Mouse (Mus musculus): Measurements from ENCODE around the gene Mfsd4b2. TPM values are rescaled to one million over a fixed set of nuclear protein-coding genes. Genes with fewer than 3 reads are reported as not detected.

Mfsd4b2 gene
- polyA plus RNA-seq, 1 experiment from 2014 or later, result not detected

DNA sequence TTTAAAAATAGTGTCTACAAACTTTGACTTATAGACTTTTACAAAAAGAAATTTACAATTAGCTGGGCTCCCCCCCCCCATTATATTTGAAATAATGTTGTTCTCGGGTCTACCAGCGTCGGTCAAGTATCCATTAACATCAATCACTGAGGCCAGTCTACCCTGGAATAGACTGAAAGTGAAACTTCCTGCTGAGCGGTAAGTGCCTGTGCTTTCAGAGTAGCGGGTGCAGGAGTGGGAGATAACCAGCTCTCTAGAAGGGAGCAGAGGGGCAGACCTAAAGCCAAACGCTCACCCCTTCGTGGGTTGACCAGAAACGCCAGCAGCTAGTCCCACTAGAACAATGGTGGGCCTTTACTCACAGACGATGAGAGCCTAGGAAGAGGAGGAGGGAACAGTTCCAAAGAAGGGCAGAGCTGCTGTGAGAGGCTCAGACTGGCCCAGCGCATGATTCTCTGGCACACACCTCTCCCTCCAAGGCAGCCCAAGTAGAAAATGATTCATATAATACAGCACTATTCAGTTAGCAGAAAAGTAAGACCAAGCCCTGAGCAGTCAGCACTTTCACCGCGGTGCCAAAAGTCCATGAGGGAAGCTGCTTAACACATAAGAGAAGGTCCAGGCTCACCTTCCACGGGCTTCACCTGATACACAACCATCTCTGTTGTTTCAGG, 17.8 kb downstream of the Mfsd4b2 start:
- Histone ChIP-seq H3K36me3 (ENCODE audit: insufficient read depth) (no peaks in the 10 kb centered on the region), H3K9ac (no peak overlapping the region), H3K27me3 (ENCODE audit: insufficient read depth, low read length) (no peaks in the 10 kb centered on the region), H3K27ac (ENCODE audit: low read depth) (no peak overlapping the region), H3K4me1 (ENCODE audit: insufficient read depth) (no peaks in the 10 kb centered on the region), H3K9me3 (ENCODE audit: low read depth, low read length) (no peaks in the 10 kb centered on the region), H3K4me3 (ENCODE audit: low read depth, low read length) (no peak overlapping the region; the same call in 1 of the 2 replicates), H3K4me2 (no peak overlapping the region)
- TF ChIP-seq CTCF (IDR thresholded peaks at IDR 0.05; ENCODE audit: low read depth), result no peak
- 46% methylated on average over 13 of the region's 13 CpGs for WGBS
- ATAC-seq (ENCODE audit: insufficient read depth), result no peak
- no peak for DNase-seq

DNA sequence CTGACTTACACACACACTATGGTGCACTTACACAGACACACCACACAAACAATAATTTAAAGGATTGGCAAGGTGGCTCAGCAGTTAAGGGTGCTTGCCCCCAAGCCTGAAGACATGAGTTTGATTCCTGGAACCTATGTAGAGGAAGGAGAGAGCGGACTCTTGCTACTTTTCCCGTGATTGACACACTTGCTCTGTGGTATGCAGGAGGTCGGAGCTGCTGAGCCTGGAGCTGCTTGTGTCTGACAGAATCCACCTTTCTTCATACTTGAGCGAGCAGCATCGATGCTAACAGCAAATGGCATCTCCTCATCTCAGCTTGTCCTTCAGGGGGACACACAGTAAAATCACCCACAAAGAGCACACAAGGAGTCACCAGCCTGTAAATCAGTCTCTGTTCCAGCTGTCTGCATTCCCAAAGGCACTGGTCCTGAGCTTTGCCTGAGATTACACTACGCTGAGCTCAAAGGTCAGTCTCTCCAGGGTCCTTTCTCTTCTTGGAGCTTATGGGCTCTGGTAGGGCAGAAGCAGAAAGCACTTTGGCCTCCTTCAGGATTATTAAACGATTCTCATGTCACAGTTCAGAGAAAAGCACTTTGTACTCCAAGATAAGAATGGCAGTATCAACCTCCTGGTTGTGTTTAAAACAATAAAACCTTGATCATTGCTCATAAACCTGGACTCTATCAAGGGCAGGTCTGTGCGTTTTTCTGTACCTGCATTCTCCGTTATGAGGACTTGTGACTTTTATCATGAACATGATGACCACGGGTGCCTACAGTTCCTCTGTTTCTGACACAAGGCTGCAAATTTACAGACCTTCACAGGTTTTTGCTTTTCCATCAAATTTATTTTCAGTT, 19.7 kb downstream of the Mfsd4b2 start:
- TF ChIP-seq CTCF (IDR thresholded peaks at IDR 0.05; ENCODE audit: low read depth), result no peak
- no peak overlapping the region for H3K27ac ChIP-seq (ENCODE audit: low read depth)
- H3K36me3 ChIP-seq (ENCODE audit: insufficient read depth), result no peaks in the 10 kb centered on the region
- ATAC-seq (ENCODE audit: insufficient read depth), result no peak
- no peak overlapping the region for H3K4me2 ChIP-seq
- H3K4me1 ChIP-seq (ENCODE audit: insufficient read depth), result no peaks in the 10 kb centered on the region
- no peak overlapping the region for H3K4me3 ChIP-seq (ENCODE audit: low read depth, low read length)
- no peak overlapping the region for H3K9ac ChIP-seq
- 72% methylated on average over 10 of the region's 10 CpGs for WGBS
- no peaks in the 10 kb centered on the region for H3K27me3 ChIP-seq (ENCODE audit: insufficient read depth, low read length)
- no peak for DNase-seq
- no peaks in the 10 kb centered on the region for H3K9me3 ChIP-seq (ENCODE audit: low read depth, low read length)

DNA sequence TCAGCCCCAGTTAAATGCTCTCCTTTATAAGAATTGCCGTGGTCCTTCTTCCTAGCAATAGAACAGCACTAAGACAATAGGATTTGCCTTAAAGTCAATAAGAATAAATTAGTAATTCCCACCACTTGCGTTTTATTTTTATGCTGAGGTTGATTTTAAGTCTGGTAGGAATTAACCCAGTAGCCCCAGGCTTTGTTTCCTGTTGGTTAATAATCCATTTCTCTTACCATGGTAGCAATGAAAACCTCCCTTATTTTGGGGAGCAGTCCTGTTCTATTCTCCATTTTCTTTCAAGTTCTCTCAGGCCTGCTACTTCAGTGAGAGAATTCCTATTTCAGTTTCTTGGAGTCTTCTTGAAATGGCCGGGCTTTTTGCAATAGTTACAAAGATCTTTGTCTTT, 22.5 kb downstream of the Mfsd4b2 start:
- H3K9ac ChIP-seq, result no peak overlapping the region
- DNase-seq (no peak), ATAC-seq (ENCODE audit: insufficient read depth) (no peak)
- H3K36me3 ChIP-seq (ENCODE audit: insufficient read depth), result no peaks in the 10 kb centered on the region
- H3K4me2 ChIP-seq, result no peak overlapping the region
- H3K4me3 ChIP-seq (ENCODE audit: low read depth, low read length), result no peak overlapping the region
- no peaks in the 10 kb centered on the region for H3K4me1 ChIP-seq (ENCODE audit: insufficient read depth)
- WGBS, result 73% methylated on average over 3 of the region's 3 CpGs
- H3K27ac ChIP-seq (ENCODE audit: low read depth), result no peak overlapping the region
- no peaks in the 10 kb centered on the region for H3K27me3 ChIP-seq (ENCODE audit: insufficient read depth, low read length)
- TF ChIP-seq CTCF (IDR thresholded peaks at IDR 0.05; ENCODE audit: low read depth), result no peak
- no peaks in the 10 kb centered on the region for H3K9me3 ChIP-seq (ENCODE audit: low read depth, low read length)

DNA sequence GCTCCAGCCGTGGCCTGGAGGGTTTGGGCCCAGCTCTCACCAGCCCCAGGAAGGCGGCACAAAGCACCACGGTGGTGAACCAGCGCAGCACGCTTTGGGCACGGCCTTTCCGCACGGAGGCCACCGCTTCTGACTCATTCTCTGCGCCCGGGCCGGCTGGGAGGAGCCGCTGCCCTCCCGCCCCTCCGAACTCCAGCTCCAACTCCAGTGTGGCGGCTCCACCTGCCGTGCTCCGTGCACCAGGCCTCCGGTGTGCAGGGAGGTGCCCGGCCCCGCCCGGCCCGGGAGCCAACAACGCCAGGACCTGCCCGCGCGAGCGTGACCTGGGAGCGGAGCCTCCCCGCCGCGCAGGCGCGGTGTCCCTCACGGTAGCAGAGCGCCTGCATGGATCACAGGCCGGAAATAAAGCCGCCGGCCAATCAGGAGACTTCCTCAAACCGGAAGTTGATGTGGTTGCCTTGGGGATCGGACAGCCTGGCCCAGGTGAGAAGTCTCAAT, 27.8 kb downstream of the Mfsd4b2 start, which contains the start of gene Mfsd4b4:
Gene Mfsd4b4 (minus strand): TSS at position 365 of the 498 bp plus-strand sequence.
- no peaks in the 10 kb centered on the region for H3K27me3 ChIP-seq (ENCODE audit: insufficient read depth, low read length)
- H3K4me3 ChIP-seq (ENCODE audit: low read depth, low read length), result peak within 1 kb of the TSS; percentile 67
- under 1% methylated on average over 41 of the region's 41 CpGs for WGBS
- 0 out of 2 replicates have a peak, but pooled peaks cover 3% of the 10 kb centered on the region for H3K4me1 ChIP-seq (ENCODE audit: insufficient read depth)
- peak within 1 kb of the TSS; percentile 89 for H3K27ac ChIP-seq (ENCODE audit: low read depth)
- peak within 1 kb of the TSS; percentile 90 for H3K4me2 ChIP-seq
- peak within 1 kb of the TSS; percentile 89 for H3K9ac ChIP-seq
- no peaks in the 10 kb centered on the region for H3K9me3 ChIP-seq (ENCODE audit: low read depth, low read length)
- ATAC-seq (ENCODE audit: insufficient read depth) (peak; percentile 98), DNase-seq (peak; percentile 95)
- TF ChIP-seq CTCF (IDR thresholded peaks at IDR 0.05; ENCODE audit: low read depth), result no peak
- H3K36me3 ChIP-seq (ENCODE audit: insufficient read depth), result no peaks in the 10 kb centered on the region

DNA sequence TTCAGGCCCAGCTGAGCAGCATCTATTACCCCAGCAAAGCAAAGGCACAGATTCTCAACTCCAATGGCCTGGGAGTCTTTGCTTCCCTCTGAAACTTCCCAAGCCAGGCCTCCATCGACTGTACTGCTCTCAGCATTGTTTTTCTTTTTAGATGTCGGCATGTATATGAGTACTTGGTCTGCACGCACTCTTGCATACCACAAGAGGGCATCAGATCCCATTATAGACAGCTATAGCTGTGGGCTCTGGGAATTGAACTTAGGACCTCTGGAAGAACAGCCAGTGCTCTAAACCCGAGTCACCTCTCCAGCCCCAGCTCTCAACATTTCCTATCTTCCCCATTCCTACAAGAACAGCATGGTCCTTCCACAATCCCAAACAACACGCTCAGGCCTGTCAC, 30.2 kb downstream of the Mfsd4b2 start:
- no peaks in the 10 kb centered on the region for H3K9me3 ChIP-seq (ENCODE audit: low read depth, low read length)
- DNase-seq, result no peak
- peak; percentile 41 for TF ChIP-seq CTCF (IDR thresholded peaks at IDR 0.05; ENCODE audit: low read depth)
- ATAC-seq (ENCODE audit: insufficient read depth), result no peak
- H3K36me3 ChIP-seq (ENCODE audit: insufficient read depth), result 0 out of 2 replicates have a peak, but pooled peaks cover 3% of the 10 kb centered on the region
- H3K27ac ChIP-seq (ENCODE audit: low read depth), result no peak overlapping the region
- 0 out of 2 replicates have a peak, but pooled peaks cover 3% of the 10 kb centered on the region for H3K4me1 ChIP-seq (ENCODE audit: insufficient read depth)
- H3K9ac ChIP-seq, result no peak overlapping the region
- no peak overlapping the region for H3K4me2 ChIP-seq
- H3K27me3 ChIP-seq (ENCODE audit: insufficient read depth, low read length), result no peaks in the 10 kb centered on the region
- no peak overlapping the region for H3K4me3 ChIP-seq (ENCODE audit: low read depth, low read length)
- WGBS, result 83% methylated on average over 5 of the region's 5 CpGs

DNA sequence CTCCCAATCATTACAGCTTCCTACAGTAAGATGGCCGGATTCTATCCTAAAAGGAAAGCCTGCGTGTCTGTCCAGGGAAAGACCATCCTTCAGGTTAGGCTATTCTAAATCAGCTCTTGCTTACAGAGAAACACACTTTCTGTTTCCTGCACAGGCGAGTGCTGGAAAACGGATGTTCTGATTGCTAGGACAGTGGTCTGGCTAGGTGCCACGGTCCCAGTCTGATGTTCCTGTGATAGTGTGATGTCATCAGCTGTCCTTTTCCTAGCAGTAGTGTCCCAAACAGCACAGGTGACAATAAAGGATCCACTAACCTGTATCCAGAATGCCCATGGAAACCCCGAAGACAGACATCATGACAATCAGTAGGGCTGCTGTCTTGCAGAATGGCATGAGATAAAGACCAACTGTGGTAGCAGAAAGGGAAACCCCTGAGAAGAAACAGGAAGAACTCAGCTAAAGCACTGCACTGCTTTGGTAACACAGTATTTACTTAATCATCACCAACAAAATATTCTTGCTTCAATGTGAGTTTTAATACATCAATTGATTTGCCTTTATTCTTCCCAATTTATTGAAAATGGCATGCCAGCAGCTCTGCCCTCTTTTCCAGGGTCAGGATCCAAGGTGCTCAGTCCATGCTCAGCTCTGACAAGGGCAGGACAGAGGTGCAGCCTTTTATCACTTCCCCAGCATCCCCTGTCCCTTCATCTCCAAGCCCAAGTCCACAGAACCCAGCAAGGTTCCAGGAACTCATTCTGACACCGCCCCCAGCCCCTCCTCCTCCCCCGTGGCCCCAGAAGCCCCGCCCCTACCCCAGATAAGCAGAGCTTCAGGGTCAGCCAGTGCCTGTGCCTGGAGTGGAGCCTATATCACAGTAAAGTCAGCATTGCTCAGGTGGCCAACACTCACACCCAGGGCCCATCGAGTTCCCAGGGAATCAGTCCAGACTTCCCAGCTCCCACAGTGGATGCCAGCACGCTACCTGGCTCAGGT, 32.7 kb downstream of the Mfsd4b2 start:
- WGBS, result 60% methylated on average over 11 of the region's 11 CpGs
- Histone ChIP-seq H3K4me3 (ENCODE audit: low read depth, low read length) (no peak overlapping the region), H3K9me3 (ENCODE audit: low read depth, low read length) (no peaks in the 10 kb centered on the region), H3K4me2 (no peak overlapping the region), H3K27ac (ENCODE audit: low read depth) (no peak overlapping the region), H3K9ac (no peak overlapping the region), H3K36me3 (ENCODE audit: insufficient read depth) (0 out of 2 replicates have a peak, but pooled peaks cover 3% of the 10 kb centered on the region), H3K27me3 (ENCODE audit: insufficient read depth, low read length) (no peaks in the 10 kb centered on the region), H3K4me1 (ENCODE audit: insufficient read depth) (0 out of 2 replicates have a peak, but pooled peaks cover 3% of the 10 kb centered on the region)
- no peak for TF ChIP-seq CTCF (IDR thresholded peaks at IDR 0.05; ENCODE audit: low read depth)
- no peak for ATAC-seq (ENCODE audit: insufficient read depth)
- no peak for DNase-seq

Measured in lung, embryonic 14.5 days (tissue).